Mouse (Mus musculus) spleen, adult 2 months (tissue): Measurements from ENCODE around the gene Ahcyl2.

Experiments
- CTCF ChIP-seq: fragments of 200-500 bp; IDR thresholded peaks from 2 replicates; pipeline ENCODE4 v1.5.1; 2011; ENCODE audit warnings: mild to moderate bottlenecking, inconsistent platforms; ENCODE audit not compliant: insufficient read depth, insufficient read length, insufficient replicate concordance; ENCODE audit errors: extremely low read depth
- POLR2A ChIP-seq: fragments of 200-500 bp; IDR thresholded peaks from 2 replicates; pipeline ENCODE4 v1.6.1; 2011; ENCODE audit warnings: low read depth, low read length, inconsistent platforms

- no peak for TF ChIP-seq CTCF
- no peak for TF ChIP-seq POLR2A
Measured at GRCm38 (mm10) chr6:29759012-29759679, 8.7 kb upstream of the Ahcyl2 start.
